Mouse (Mus musculus): ENCODE measurements around the gene Stard3nl.
"Not testable (repeated sequence)": the region's sequence is repeated elsewhere in the genome, so short reads cannot be mapped to it uniquely, and the experiment has no call there.

The Stard3nl gene

GRCm38 (mm10) chr13:19381112-19381828, 14.3 kb downstream of the Stard3nl start:
- no peak for DNase-seq

GRCm38 (mm10) chr13:19379313-19379712, 16.3 kb downstream of the Stard3nl start:
- no peak for DNase-seq

- no peak for DNase-seq
Observed at GRCm38 (mm10) chr13:19372133-19372729, 23.4 kb downstream of the Stard3nl start.

GRCm38 (mm10) chr13:19368817-19369216, 26.8 kb downstream of the Stard3nl start:
- DNase-seq = peak; percentile 60

GRCm38 (mm10) chr13:19367536-19367935, 28.1 kb downstream of the Stard3nl start:
- DNase-seq = peak; percentile 76

GRCm38 (mm10) chr13:19366866-19367265, 28.7 kb downstream of the Stard3nl start:
- no peak for DNase-seq

- DNase-seq = peak; percentile 77
Observed at GRCm38 (mm10) chr13:19365596-19365995, 30.0 kb downstream of the Stard3nl start.

DNA sequence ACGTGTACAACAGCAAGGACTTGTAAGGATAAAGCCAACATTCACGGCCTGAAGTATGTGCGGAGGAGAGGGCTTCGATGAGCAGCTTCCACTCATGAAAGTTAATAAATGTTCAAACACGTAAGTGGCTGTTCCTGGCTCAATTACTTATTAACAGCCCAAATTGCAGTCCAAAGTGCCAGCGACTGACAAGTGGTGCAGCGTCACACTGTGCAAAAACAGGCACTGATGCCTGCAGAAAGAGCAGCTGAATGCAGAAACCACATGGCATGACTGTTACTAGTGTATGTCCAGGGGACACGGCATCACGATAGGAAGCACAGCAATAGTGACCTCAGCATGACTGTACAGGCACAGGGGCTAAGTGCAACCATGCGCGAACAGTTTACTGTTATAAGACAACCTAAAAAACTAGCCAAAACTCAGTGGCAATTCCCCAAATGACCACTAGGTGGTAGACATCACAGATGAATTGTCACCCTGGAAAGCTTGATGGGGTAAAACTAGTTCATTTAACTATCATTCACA, 31.3 kb downstream of the Stard3nl start:
- peak; percentile 60 for DNase-seq

DNA sequence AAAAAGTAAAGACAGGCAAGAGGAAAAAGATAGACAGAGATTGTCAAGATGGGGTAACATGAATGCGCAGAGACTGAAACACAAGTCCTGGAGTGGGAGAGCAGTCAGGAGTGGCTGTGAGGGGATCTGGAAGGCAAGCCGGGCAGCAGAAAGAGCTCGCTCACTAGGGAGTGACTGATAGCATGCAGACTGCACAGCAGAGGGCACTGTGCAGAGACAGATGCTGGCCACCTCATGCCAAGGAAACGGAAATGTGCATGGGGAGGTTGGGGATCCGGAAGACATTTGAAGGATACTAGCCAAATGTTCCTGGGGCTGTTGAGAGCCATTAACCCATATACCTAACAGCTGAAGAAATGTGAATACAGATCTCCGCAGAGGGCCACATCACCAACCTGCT, 33.2 kb downstream of the Stard3nl start:
- peak; percentile 54 for DNase-seq

GRCm38 (mm10) chr13:19358027-19358426, 37.6 kb downstream of the Stard3nl start:
- DNase-seq = no peak

DNA sequence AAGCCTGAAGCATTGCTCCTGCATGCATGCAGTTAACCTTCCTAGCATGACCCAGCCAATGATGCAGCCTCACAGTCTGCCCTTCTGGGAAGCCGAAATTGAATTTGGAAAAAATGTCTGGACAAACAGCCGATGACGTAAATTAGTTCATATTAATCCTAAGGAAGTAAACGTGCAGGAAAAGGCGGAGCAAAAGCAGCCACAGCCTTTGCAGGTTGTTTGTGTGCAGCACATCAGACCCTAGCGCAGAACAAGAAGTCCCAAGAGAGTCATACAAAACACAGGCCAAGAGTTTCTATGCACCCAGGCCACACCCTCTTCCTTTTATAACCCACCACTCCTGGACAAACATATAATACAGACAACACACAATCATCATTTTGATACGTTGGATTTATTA, 38.3 kb downstream of the Stard3nl start:
- DNase-seq = no peak

DNA sequence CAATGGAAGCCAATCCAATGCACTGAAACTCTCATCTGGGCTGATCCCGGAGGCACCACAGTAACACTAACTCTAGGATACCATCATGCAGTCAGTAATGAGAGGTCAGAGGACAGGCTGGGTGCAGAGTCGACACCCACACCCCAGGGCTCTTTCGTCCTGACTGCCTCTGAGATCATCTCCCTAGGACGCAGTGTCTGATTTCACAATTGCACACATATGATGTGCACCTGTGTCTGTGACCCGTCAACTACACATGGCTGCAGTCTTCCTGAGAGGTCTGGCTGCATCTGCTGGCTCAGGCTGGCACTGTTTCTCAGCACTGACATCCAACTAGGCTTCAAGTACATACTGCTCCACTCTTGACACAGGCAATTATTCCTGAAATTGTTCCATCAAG, 38.9 kb downstream of the Stard3nl start:
- DNase-seq = no peak

- DNase-seq = no peak
Observed at GRCm38 (mm10) chr13:19356120-19356519, 39.5 kb downstream of the Stard3nl start.

DNA sequence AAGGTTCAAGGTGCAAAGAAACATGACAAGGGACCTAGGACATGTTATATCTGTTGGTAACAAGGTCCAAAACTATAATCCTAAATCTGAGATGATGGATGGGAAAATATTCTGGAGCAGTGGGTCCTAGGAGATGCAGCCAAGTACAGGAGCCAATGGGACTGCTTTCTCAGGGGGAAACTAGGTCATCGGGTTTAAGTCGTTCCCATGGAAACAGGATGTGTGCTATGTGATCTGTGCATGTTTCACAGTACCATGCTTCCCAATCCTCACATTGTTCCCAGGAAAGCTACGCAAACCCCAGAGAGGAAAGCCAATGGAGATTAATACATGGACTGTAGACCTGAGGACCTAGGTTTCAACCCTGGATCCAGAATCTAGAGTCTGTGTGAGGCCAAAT, 42.8 kb downstream of the Stard3nl start:
- DNase-seq = no peak

DNA sequence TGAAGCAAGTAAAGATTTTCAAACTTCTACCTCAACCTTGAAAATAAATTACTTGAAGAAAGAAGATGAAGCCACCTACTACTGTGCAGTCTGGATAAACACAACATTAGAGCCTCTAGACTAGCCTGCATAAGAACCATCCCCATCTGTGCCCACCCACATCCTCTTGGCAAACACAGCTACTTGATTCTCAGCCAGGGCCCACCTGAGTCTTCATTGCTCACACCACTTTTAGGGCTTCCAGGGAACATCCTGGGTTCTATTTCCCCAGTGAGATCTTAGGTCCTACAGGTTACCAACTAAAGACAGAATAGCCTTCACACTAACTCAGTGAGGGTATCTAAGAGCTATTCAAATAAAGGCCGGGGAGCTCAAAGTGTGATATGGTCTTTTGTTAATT, 55.2 kb downstream of the Stard3nl start:
- not testable (repeated sequence) for DNase-seq

GRCm38 (mm10) chr13:19336310-19336709, 59.3 kb downstream of the Stard3nl start:
- not testable (repeated sequence) for DNase-seq

Measured in cerebellum, adult 9-11 months (tissue).